Mouse (Mus musculus) urinary bladder, adult 2 months (tissue): ENCODE results near the gene Lrba. TPM values are rescaled to one million over a fixed set of nuclear protein-coding genes. Genes with fewer than 3 reads are reported as not detected.
A peak's percentile ranks its signal among the peaks of the same experiment; 100 is the strongest.

ENCODE experiments used
- DNase-seq: peaks from one replicate; pipeline ENCODE4 v3.0.0; 2022; ENCODE audit warnings: low spot score
- polyA plus RNA-seq: library from polyadenylated mRNA; depleted of rRNA; stranded (reverse); fragments of >200 nt; gene quantifications from 2 replicates; pipeline ENCODE4 v1.2.3, GENCODE M21; 2012; rRNA removed

Lrba gene
- 13.7 and 15.0 TPM in 2 replicates for polyA plus RNA-seq

- DNase-seq = peak; percentile 27
These were observed at the start of gene Lrba for GRCm38 (mm10) chr3:86224564-86225421. Gene Lrba (plus strand): TSS chr3:86224680.

GRCm38 (mm10) chr3:86179714-86180113 is 44.8 kb upstream of the Lrba start:
- no peak for DNase-seq

- DNase-seq = no peak
These were observed 43.4 kb upstream of the Lrba start for GRCm38 (mm10) chr3:86181107-86181506.

- DNase-seq = no peak
These were observed 39.9 kb upstream of the Lrba start for GRCm38 (mm10) chr3:86184546-86184945.

- DNase-seq = no peak
These were observed 36.6 kb upstream of the Lrba start for GRCm38 (mm10) chr3:86187736-86188389.

DNA sequence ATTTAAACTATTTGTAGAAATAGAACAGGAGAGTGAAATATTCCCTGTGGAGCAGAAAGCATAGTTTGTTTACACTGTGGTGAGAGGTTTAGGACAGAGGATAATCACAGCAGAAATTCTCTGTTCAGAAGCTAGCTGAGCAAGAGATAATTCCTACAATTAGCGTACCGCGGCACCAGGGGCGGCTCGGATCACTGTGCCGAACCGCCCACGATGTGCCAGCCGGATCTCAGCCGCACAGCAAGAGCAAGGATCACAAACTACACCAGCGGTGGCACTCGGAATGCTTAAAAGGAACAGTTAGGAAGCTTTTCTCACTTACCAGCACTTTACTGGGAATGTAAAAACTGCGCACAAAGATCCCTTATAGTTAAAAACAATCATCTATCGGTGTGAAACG is 28.5 kb upstream of the Lrba start:
- DNase-seq = no peak

DNA sequence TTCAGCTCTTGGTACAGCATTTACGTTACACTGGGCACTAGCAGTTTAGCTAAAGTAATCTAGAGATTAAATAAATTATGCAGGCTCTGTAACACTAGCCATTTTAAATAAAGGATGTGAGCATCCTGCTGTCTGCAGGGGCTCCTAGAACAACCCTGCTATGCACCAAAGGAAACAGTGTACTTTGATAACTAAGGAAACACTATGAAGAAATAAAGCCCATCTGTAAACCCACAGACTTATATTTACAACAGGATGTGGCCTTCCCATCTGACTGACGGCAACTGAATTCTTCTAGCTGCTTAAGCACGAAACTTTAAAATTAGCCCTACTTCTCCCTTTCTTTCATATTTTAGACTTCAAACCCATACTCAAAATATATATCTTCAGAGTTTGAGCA is 28.0 kb upstream of the Lrba start:
- DNase-seq = no peak

- no peak for DNase-seq
These were observed 22.8 kb upstream of the Lrba start for GRCm38 (mm10) chr3:86201645-86202175.

DNA sequence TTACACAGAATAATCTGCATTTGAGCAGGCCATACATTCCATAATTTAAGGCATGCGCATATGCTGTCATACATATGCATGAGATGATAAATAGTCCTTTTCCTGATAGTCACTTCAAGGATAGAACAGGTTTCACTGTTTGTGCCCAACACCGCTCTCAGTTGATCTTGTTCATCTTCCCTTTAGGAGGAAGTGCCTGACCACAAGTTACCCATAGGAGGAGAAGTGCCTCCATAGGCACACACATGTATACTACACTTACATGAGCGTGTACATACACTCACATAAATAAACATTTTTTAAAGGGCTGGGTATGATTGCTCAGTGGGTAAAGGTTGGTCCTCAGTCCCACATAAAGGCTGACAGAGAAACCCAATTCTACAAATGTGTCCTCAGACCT is 22.0 kb upstream of the Lrba start:
- DNase-seq = no peak

DNA sequence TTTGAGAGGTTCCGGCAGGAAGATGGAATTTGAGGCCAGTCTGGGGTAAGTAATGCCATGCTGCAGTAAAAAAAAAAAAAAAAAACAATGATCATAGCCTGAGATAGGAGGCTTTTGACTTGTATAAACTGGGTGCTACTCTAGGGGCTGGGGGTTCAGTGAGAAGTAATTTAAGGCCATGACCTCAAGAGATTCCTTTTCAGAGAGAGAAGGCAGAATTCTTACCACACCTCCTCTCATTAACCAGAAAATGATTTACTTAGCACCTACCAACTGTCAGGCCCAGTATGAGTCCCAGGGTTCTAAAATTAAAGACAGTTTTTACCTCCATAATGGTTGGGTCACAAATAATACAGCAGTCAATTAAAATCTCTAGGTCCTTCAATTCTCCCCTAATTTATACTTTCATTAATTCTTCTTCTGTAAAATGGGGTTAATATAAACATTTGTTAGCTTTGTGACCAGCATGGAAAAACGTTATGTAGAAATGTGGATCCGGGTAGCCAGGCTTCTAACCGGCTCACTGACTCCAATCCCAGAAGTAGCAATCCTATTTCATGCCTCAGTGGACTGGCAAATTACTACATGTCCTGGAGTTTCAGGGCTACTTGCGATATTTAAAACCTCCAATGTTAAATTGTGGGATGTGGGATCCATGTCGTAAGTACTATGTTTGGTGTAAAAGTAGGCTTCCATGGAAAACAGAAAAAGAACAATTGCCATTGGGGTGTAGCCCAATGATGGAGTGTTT is 19.7 kb upstream of the Lrba start:
- no peak for DNase-seq

GRCm38 (mm10) chr3:86206556-86206955 is 17.9 kb upstream of the Lrba start:
- DNase-seq = no peak

GRCm38 (mm10) chr3:86210267-86210939 is 14.1 kb upstream of the Lrba start:
- DNase-seq = no peak

- no peak for DNase-seq
These were observed 13.5 kb upstream of the Lrba start for GRCm38 (mm10) chr3:86210959-86211358.

DNA sequence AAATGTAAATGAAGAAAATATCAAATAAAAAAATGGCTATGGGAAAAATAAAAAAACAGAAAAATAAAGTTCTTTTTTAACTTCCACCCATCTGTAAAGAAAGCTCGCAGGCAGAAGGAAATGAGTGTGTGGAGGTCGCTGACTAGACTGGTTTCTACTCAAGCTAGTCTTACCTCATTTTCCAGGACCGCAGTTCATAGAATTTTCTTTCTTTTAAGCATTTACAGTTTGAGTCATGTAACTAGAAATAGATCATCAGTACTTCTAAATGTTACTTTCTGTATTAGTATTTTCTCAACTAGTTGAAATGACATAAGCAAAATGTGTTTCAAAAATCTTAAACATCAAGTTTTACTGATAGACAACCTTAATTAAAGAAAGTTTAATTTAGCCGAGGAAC is 10.2 kb upstream of the Lrba start:
- DNase-seq = no peak

- peak; percentile 79 for DNase-seq
These were observed 706 bp upstream of the Lrba start for GRCm38 (mm10) chr3:86223634-86224313.

- peak; percentile 80 for DNase-seq
These were observed 241 bp upstream of the Lrba start for GRCm38 (mm10) chr3:86224314-86224563.

GRCm38 (mm10) chr3:86231532-86232086 is 7.1 kb downstream of the Lrba start:
- no peak for DNase-seq

DNA sequence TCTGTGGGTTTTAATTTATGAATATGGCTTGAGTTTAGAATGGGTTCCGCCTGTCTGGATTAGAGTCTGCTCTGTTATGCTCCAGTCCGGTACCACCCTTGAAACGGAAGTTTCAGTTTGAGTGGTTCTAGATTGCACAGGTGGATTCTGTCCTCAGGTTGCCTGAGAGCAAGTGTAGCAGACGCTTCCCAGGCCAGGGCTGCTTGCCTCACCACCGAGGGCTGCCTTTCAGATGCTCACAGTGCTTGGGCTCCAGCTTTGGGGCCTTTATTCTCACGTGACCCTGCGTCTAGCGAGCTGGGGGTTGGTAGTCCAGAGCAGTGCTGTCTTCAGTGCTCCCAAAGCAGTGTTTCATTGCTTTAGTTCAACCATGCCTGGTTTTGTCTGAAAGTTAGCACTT is 22.7 kb downstream of the Lrba start:
- DNase-seq = no peak

GRCm38 (mm10) chr3:86251212-86251611 is 26.7 kb downstream of the Lrba start:
- DNase-seq = no peak

- DNase-seq = no peak
These were observed 28.1 kb downstream of the Lrba start for GRCm38 (mm10) chr3:86252588-86252987.

DNA sequence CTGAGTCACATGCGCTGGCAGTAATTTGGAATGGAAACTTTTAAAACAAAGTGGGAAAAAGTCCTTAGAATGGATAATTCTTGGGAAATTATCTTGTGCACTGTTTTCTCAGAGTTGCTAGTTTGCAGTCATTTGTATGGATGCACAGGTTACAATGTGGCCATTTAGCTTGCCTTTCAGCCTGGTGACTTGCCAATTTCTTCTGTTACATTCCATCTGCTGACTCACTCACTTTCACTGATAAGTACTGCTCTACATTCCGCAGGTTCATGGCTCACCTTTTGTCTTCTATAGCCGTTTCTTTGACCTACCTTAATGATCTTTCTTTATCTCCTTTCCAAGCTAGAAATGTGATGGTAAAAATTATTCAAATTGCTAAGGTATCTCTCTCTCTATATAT is 28.6 kb downstream of the Lrba start:
- no peak for DNase-seq
